Mouse (Mus musculus): ENCODE measurements at regions not wholly inside any gene's neighbourhood (a gene's known extent, or its start where the extent isn't known, plus 50 kb on each side); places are given as distances from the start of the nearest gene placed in this dataset.

DNA sequence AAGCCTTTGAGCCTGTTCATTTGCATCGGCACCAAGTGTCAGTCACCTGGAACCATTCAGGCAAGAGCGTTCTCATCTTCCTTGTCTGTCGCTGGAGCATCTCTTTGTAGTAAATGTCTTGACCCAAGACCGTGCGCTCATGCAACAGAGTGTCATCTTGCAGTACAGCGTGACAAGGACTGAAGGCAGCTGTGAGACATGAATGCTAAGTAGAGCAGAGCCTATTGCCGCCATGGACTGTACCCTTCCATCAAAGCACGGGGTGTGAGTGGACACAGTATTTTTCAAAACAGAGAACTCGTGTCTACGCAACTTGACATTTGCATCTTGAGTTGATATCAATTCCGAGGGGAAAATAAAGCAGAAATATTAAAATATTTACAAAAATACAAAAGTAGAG, 287.4 kb upstream of the Gpc5 start:
- no peak for DNase-seq (ENCODE audit: low read depth, low spot score)

DNA sequence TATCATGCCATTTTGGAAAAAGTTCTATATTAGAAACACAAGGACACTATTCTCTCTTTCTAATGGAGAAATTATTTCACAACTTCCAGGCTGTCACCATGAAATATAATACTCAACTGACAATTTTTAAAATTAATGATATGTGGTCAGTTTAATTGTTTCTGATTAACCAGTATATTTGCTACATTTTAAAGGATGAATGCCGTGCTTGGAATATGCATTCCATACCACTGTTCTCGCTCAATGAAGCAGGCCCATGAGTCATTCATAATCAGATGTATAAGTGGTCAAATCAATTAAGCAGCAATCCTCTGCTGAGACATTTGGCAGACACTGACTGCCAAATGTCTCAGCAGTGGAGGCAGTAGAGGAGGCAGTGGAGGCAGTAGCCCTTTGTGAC, 283.4 kb upstream of the Gpc5 start:
- DNase-seq (ENCODE audit: low read depth, low spot score): no peak

DNA sequence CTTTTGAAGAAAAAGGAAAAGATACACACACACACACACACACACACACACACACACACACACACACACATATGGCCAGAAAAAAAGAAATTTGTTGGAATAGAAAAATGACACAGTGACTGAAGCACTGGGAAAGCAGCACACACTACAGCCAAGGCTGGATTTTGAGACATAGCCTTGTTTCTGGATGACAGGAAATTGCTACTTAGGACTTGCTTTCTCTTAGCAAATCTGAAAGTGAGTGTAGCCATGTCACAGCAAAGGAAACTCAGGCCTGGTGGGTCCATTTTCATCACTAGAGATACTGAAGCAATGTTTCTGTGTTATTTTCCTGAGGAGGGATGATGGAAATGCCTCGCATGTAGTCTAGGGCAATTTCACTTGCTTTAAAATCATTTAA, 271.3 kb upstream of the Gpc5 start:
- no peak for DNase-seq (ENCODE audit: low read depth, low spot score)

DNA sequence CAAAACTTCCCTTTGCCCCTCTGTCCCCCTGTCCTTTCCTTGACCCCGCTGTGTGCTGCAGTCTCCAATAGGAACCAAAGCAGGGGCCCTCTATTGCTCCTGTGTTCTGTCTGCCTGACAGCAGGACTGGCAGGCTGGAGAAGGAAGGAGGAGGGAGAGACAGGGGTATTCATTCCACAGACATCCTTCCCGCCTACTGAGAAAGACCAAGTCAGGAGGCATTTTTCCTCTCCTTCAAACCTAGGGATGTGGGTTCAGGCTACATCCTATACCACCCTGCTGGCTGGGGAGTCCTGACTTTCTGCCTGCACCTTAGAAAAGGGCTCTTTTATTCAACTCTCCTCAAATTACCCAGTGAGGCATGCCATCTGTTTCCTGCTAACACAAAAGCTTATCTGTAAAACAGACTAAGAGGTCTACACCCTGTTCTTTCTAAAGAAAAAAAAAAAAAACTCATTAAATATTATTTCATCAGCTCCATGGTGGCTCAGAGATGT, 270.9 kb upstream of the Gpc5 start:
- no peak for DNase-seq (ENCODE audit: low read depth, low spot score)

DNA sequence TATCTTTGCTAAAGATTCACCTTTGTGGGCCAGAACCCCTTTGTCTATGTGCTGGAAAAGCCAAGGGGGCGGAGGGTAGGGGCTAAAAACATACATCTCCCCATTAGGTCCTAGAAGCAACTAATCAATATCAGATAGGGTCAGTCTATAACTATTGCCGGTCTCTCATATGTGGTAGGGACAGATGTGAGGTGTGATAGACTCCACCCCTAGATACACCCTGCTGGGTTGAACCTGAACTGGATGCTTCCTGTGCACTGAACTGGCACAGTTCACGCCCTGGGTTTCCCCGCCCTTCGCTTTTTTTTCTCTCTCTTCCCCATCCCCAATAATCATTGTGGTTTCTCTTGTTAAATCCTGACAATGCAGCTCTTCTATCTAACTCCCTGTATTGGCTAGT, 270.3 kb upstream of the Gpc5 start:
- DNase-seq (ENCODE audit: low read depth, low spot score): no peak

DNA sequence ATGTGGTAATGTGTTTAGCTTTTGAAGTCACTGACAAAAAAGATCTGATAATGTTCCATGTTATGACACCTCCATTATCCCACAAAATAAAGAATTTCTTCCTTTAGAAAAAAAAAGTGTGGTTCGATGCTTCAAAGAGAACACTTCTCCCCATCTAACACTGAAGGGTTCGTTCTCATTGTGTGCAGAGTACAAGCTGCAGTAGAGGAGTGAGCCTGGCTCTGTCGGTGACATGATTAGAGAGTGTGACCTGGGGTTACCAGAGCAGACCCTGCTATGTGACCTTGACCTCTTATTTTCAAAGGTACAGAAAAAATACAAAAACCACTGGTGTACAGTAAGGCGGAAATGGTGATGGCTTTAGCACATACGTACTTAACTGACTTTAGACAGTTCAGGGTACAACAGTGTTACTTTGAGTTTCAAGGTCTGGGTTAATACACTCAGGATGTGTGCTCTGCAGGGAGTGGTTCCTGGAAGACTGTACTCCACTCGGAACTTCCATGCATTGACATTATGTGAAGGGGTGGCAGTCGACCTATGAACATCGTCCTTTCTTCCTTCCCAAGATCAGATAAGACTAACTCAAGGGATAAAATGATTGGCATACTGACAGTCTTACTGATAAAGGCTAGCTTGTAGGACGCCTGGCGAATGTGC, 265.2 kb upstream of the Gpc5 start:
- DNase-seq (ENCODE audit: low read depth, low spot score): no peak

DNA sequence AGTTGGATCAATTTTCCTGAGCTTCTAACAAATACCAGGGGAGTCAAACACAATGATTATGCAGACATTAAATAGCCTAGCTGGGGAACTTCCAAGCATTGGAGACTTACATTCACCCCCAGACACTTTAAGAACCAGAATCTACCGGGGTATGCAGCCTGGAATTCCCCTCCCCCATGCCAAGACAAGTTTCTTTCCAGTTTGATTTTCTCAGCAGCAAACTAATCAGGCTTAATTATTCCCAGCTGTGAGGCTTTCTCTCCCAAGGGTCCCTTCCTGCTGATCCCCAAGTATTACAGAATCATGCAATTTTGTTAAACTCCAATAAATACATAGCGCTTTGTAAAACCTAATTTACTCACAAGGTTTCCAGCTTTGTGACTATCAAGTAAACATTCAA, 262.7 kb upstream of the Gpc5 start:
- no peak for DNase-seq (ENCODE audit: low read depth, low spot score)

DNA sequence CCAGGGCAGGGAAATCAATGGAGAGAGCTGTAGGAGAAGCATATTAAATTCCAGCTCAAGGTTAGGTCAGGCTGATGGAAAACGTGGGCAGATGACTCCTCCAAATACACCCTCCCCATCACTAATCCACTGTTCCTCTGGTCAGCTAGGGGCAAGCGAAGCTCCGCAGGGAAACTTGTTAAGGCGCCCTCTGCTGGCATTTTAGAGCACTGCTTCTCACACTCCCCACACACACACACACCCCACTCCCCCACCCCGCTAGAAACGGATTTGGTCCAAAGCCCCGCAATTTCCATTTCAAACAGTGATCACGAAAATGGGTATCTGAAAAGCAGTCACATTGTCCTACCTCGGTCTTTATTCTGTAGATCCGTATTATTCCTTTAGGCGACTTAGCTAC, 259.0 kb upstream of the Gpc5 start:
- no peak for DNase-seq (ENCODE audit: low read depth, low spot score)

DNA sequence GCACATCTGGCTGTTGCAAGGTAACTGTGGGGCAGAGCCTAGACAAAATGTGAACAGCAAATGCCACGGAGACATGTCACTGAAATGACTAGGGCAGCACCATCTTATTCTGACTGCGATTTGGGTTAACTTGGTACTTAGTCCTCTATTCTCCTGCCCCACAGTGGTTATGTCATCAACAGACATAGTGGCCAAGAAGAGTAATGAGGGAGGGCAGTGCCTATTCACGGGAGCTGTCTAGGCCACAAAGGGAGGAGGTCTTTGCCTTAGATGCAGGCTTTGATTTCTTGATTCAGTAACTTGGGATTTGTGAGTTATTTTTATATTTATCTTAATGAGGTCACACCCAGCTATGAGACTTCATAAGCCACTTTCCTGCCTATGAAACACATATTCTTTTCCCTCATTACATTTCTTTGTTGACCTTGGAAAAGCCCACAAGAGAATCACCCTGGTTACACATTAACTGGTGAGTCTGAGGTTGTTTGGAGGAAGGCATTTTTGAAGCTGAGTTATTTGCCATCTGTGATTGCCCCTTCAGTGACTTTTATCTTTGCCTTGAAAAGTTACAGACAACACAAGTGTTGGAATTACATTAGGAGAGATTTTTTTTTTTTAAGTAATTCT, 255.2 kb upstream of the Gpc5 start:
- DNase-seq (ENCODE audit: low read depth, low spot score): no peak

DNA sequence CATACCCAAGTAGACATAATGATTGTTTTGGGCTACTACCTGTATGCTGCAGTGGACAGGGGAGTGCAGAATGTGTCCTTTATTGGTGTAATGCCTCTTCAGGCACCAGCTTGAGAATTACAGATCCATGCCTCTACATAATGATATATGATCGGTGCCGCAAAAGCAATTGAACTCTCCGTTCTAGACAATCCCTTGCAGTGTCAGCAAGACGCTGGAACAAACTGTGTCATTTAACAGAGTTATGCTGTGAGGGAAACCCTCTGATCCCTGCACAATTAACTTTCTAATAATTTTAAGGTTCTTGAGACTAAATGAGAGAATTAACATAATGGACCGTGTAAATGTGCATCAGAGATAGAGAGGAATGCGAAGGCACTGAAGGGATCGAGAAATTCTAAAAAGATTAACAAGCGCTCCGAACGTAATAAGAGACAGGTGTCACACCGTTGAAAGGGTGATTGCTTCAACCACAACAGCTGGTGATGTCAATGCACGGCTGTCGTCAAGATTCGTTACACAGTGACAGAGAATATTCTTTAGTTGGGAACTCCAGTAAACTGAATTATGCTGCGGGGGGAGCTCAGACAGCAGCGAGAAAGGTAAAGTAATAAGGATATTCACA, 254.3 kb upstream of the Gpc5 start:
- DNase-seq (ENCODE audit: low read depth, low spot score): no peak

DNA sequence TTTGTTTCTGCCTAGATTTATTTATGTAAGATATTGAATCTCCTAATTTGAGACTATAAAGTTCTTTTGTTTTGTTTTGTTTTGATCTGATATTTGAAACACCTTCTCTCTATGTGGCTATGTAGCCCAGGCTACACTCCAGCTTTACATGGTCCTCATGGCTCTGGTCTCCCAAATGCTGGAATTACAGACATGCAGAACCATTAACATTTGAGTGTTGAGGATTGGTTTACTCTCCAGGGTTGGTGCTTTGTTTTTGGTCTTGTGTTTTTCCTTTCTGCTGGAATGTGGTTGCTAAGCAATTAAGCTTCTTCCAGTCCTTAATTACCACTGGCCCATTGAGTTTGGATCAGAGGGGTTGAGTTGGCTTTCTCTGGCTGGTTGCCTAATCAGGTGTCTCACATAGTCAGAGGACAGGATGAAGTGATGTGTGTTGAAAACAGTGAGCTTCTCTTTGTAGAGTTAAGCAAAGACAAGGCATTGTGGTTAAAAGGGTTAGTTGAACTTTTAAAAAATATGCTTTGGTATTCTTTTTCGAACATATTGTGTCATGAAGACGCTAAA, 252.6 kb upstream of the Gpc5 start:
- no peak for DNase-seq (ENCODE audit: low read depth, low spot score)

DNA sequence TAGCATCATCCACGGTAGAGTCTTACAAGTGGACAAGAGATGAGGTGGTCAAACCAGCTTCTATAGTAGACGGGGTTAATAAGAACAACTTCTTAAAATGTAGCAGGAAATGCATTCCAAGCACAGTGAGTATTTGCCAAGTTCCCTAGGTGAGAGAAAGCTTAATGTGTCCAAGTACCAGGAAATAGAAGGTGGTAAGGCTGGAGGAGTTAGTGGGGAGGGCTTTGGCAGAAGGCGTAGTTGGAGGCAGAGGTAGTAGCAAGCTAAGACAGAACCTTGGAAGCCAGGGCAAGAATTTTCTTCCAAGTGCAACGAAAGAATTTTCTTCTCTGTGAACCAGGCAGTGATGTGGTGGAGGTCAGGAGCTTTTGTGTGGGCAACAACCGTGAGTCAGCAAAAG, 251.2 kb upstream of the Gpc5 start:
- DNase-seq (ENCODE audit: low read depth, low spot score): no peak

DNA sequence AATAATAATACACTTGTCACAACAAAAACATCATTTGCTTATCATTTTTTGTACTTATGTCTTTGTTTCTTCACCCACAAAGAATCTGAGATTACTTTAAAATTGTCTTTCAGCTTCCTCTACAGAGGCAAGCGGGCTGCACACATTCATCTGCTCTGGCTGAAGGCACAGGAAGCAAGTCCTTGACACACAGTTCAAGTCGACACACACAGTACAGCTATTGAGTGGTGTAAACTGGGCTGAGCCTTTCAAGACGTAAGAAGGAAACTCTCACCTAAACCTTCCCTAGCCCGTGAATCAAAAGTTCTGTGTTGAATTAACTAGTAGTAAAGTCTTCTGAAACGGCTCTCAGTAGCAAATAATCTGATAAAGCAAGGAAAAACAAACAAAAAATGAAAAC, 250.5 kb upstream of the Gpc5 start:
- no peak for DNase-seq (ENCODE audit: low read depth, low spot score)

DNA sequence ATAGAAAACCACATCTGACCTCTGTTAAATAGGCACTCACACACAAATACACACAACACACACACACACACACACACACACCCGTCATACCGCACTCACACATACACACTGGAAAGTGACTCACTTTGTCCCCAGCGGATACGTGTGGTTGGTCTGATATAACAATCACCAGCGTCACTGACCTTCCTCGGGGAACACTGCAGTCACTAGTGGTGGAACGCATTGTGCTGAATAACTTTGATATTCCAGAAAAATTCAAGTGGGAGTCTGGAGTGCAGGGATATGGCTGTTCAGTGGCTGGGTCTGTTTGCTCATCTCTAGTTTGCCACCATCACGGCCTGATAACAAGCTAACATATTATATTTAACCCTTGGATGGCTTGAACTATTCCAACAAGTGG, 249.7 kb upstream of the Gpc5 start:
- DNase-seq (ENCODE audit: low read depth, low spot score): no peak

DNA sequence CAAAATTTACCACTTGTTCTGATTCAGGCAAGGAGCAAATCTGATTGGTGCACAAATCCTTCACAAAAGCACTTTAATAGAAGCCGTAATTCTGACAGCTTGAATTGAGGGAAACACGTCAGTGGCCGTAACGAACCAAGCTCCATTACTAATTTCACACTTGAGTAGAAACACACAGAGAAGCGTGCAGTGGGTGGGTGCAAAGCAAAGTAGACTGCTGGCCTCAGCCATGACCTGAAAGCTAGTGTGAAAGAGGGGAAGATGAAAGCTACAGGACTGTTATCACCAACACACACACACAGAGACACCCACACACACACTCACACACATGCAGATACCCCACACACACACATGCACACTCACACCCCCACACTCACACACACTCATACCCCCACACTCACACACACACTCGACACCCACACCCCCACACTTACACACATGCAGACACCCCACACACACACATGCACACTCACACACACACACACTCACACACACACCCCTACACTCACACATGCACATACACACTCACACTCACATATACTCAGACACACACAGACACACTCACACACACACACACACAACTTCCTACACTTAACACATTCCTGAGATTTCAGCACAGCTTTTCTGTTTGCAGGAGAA, 248.8 kb upstream of the Gpc5 start:
- DNase-seq (ENCODE audit: low read depth, low spot score): no peak

DNA sequence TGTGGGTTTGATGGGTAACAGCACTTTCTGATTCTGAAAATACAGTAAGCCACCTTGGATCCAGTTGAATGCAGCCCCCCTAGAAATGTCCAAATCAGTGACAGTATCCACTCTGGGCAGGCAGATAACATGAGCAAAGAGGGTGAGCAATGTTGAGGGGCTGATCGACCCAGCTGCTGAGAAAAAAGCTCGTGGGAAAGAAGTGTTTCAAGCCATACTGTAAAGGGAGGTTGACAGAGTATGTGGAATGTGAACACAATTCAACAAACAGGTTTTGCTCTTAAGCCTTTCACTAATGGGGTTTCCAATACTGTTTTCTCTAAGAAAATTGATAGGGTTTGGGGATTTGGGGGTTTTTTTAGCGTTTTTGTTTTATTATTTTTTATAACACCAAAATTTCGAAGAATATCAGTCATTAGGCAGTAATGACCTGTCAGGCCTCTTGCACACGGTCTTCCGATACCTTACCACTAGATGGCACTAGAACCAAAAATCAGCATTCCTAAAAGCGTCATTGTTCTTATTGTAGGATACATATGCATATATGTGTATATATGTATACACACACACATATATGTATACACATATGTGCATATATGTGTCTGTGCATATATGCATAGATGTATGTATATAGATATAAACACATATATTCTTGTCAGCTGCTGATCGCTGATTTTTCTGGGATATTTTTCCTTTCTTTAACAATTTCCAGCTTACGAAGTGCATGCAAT, 237.5 kb upstream of the Gpc5 start:
- DNase-seq (ENCODE audit: low read depth, low spot score): no peak

DNA sequence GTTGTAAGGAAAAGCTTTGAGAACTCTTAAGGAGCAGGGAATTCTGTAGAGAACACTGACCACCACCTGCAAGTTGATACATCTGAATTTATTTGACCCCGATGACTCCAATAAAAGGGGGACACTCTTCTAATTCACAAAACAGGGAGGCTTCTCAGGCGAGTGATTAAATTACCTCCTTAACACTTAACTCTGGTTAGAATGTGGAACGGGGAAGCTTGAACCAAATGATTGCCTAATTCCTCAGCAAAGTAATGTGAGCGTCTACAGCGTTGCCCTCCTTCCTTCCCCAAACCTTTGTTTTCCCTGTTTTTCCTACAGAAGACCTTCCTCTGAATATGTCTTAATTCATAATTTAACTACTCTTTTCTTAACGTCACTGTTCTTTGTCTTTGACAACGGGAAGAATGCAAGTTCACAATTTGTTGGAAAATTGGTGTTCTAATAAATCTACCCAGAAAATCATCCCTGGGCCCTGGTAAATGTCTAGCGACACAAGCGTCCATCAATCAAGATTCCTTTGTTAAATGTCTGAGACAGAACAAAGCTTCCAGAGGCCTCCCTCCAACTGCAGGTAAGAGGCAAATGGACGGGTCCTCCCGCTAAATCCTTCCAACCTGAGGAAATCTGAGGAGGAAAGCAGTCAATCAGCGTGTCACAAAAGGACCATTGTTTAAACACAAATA, 236.8 kb upstream of the Gpc5 start:
- no peak for DNase-seq (ENCODE audit: low read depth, low spot score)

DNA sequence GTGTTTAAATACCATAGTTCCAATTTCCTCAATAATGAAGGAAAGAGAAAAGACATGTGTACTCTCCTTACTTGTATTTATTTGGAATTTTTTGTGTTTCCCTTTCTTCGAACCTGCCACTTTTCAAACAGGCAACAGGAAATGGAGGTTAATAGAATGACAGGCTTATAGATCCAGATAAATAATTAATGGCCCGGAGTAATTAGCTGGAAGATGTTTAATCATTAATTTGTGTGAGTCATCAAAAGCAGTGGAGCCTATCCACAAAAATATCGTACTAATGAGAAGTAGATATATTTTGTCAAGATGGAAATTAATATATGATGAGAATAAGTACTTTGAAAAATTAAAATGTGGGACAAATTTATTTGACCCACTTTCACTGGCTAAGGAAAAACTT, 236.3 kb upstream of the Gpc5 start:
- DNase-seq (ENCODE audit: low read depth, low spot score): no peak

DNA sequence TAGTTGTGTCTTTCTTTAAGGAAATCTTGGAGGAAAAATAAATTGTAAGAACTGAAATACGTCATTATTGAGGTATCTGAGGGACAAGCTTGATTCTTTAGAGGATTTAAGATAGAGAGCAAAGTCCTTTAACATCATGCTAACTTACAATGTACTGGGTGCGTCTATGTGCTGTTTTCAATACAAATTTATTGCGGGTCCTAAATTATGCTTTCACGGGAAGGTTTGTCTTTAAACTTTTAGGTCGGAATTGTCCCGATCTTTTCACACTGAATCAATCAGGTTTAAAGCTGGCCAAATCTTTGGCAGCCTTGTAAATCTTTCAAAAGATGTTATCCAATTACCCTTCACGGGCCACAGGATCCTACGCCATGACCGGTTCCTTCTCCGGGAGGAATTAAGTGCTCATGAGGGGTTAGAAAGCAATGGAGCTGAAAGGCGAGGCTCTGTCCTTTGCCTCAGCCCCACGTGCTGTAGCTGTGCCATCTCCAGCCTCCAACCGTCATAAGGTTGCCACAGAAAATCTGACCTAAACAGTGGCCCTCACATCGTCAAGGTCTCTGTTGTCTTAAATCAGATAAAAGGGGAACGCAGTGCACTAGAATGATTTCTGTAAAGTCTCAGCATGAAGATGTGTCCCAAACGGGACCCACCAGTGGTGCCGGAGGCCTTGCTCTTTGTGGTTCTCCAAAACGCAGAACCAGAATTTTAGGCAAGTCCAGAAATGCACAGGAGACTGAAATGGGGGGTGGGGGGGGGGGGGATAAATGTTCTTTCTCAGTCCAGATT, 235.6 kb upstream of the Gpc5 start:
- no peak for DNase-seq (ENCODE audit: low read depth, low spot score)

DNA sequence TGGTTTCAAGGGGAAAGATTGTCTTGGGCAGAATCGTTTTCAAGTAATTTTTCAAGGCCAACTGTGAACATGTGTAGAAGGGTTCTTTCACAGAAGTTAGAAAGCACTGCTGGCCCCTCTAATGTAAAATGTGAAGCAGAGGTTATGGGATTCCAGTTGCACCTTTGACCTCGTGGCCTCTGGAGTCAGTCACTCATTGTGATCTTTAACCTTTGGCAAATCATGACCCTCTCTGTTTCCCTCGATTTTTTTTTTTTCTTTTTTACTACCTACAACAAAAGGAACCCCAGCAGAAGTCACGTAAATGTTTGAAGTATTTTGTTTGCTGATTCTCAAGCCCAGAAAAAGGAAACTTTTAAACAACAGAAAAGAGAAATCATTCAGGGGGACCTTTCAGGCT, 234.8 kb upstream of the Gpc5 start:
- no peak for DNase-seq (ENCODE audit: low read depth, low spot score)
